Mouse (Mus musculus) hindbrain, embryonic 16.5 days (tissue): Measurements from ENCODE around the gene Psmd1. TPM values are rescaled to one million over a fixed set of nuclear protein-coding genes. Genes with fewer than 3 reads are reported as not detected.
"Not testable (repeated sequence)": the region's sequence is repeated elsewhere in the genome, so short reads cannot be mapped to it uniquely, and the experiment has no call there.

Experiments
- ATAC-seq: fragments of 200-750 bp; cut with Nextera tagmentation; 2 replicates; pipeline ENCODE4 v1.8.0; 2017; ENCODE audit warnings: moderate TSS enrichment, moderate library complexity
- H3K27ac ChIP-seq: fragments of 300-500 bp; sonication (generic); 2 replicates; pipeline ENCODE4 v1.5.1; 2014; ENCODE audit warnings: low read depth, mild to moderate bottlenecking, control low read depth, low read length, moderate library complexity
- H3K27me3 ChIP-seq: fragments of 300-500 bp; sonication (generic); replicated peaks from 2 replicates; pipeline ENCODE4 v1.6.1; 2014; ENCODE audit warnings: low read length; ENCODE audit not compliant: control insufficient read depth, insufficient read depth
- H3K36me3 ChIP-seq: fragments of 300-500 bp; sonication (generic); 2 replicates; pipeline ENCODE4 v1.6.1; 2014; ENCODE audit warnings: mild to moderate bottlenecking, low read length, moderate library complexity, mixed read lengths; ENCODE audit not compliant: control insufficient read depth, insufficient read depth
- H3K4me1 ChIP-seq: fragments of 300-500 bp; sonication (generic); 2 replicates; pipeline ENCODE4 v1.6.1; 2014; ENCODE audit warnings: low read depth, low read length; ENCODE audit not compliant: control insufficient read depth, insufficient read depth
- H3K4me2 ChIP-seq: fragments of 300-500 bp; sonication (generic); 2 replicates; pipeline ENCODE4 v1.6.1; 2014; ENCODE audit warnings: mild to moderate bottlenecking, low read length, control low read depth, moderate library complexity
- H3K4me3 ChIP-seq: fragments of 300-500 bp; sonication (generic); 2 replicates; pipeline ENCODE4 v1.5.1; 2014; ENCODE audit warnings: mild to moderate bottlenecking, low read length, control low read depth, moderate library complexity
- H3K9ac ChIP-seq: fragments of 300-500 bp; sonication (generic); 2 replicates; pipeline ENCODE4 v1.6.1; 2014; ENCODE audit warnings: low read depth, mild to moderate bottlenecking, control low read depth, low read length, moderate library complexity
- H3K9me3 ChIP-seq: fragments of 300-500 bp; sonication (generic); 2 replicates; pipeline ENCODE4 v1.6.1; 2014; ENCODE audit warnings: mild to moderate bottlenecking, low read length, moderate library complexity; ENCODE audit not compliant: control insufficient read depth
- WGBS: fragments of 180-500 bp; shearing (Covaris S2); extraction: QIAGEN DNeasy Blood & Tissue Kit; methylation state at CpG from one replicate; pipeline ENCODE4 v1.1.7; 2014; 5-methylcytosine and 5-hydroxymethylcytosine counted together
- polyA plus RNA-seq: library from polyadenylated mRNA; unstranded; fragments of >200 nt; fragmentation: Nextera tagmentation; extraction: Ambion mirVana; gene quantifications from 2 replicates; pipeline ENCODE4 v1.2.1, GENCODE M21; 2015

The Psmd1 gene
- polyA plus RNA-seq = 193 and 196 TPM in 2 replicates

DNA sequence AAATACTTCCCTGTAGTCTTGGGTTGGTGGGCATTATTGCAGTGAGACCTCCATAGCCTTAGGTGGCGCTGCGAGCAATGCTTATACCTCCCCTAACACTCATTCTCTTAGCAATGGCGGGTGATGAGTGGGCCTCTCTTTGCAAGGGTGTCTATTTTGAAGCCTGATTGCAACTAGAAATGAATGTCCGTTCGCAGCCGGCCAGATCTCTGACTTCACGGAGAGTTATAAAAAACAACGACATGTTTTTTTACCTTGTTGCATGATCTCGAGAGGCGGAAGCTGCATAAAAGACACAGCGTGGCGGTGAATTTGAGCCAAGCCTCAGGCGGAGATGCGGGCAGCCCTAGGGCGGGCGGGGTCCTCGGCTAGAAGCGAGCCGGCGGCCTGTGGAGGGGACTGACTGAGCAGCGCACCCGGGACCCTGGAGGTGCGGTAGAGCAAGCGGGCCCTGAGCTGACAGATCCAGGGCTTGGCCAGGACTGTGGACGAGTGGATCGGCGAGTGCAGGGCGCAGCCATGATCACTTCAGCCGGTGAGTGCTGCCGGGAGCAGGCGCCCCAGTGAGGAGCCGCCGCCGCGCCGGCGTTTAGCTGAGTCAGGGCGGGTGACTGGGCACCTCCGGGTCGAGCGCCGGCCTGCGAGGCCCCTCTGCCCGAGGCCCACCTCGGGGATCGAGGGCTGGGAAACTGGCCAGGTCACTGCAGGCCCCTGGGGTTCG lies at the start of gene Psmd1:
Psmd1 (plus strand) TSS at position 117 of the 721 bp plus-strand sequence.
- peak within 1 kb of the TSS; percentile 86 for H3K4me2 ChIP-seq
- no peaks in the 10 kb centered on the region for H3K36me3 ChIP-seq
- H3K27ac ChIP-seq = peak within 1 kb of the TSS; percentile 82
- H3K9me3 ChIP-seq = 0 out of 2 replicates have a peak, but pooled peaks cover 2% of the 10 kb centered on the region
- peak; percentile 95 for ATAC-seq
- H3K9ac ChIP-seq = peak within 1 kb of the TSS; percentile 98
- under 1% methylated on average over 46 of the region's 47 CpGs for WGBS
- peak within 1 kb of the TSS; percentile 64 for H3K4me3 ChIP-seq
- no peaks in the 10 kb centered on the region for H3K27me3 ChIP-seq
- H3K4me1 ChIP-seq = peaks cover 12% of the 10 kb centered on the region

DNA sequence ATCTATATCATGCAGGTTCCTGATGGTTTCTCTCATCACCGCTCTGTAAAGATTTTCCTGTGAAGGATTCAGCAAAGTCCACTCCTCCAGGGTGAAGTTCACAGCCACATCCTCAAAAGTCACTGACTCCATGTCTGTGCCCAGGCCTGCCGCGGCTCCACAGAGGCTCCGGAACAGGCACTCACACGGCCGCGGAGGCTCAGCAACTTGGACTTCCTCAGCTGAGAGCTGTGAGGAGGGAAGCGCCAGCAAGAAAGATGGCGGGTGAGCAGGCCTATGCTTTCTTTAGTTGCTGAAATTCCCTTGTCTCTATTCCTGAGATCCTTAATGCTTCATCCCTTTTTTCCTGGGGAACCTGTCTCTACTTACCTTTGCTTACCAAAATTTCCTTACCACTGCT lies 48.4 kb upstream of the Psmd1 start:
- H3K36me3 ChIP-seq, H3K9ac ChIP-seq, H3K9me3 ChIP-seq, H3K4me2 ChIP-seq, H3K27me3 ChIP-seq, H3K4me3 ChIP-seq, H3K27ac ChIP-seq, ATAC-seq: not testable (repeated sequence)
- 96% methylated on average over 9 of the region's 9 CpGs for WGBS
- H3K4me1 ChIP-seq = peaks cover 11% of the 10 kb centered on the region

DNA sequence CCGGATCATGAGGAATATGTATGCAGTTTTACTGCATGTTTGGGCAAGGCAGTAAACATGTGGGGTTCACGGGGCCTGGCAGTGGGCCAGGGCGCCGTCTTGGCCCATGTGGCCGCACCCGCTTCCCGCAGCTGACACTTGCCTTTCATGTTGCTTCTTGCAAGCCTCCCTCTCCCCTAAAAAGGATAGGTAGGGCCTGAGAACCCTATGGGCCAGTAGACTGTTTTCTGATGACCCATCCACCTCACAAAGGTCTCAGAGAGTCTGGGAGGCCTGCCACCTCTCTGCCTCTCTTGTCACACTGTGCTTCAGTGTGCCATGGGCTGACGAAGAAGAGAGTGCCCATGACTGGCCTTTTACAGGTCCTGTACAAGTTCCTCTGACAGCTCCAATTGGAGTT lies 47.7 kb upstream of the Psmd1 start, which contains the start of gene Spata3:
Spata3 (plus strand) TSS at position 301 of the 400 bp plus-strand sequence.
- 93% methylated on average over 8 of the region's 8 CpGs for WGBS
- Histone ChIP-seq H3K9me3 (no peaks in the 10 kb centered on the region), H3K4me2 (no peak within 1 kb of the TSS), H3K27me3 (peaks cover 10% of the 10 kb centered on the region), H3K27ac (no peak within 1 kb of the TSS), H3K4me1 (peaks cover 11% of the 10 kb centered on the region), H3K4me3 (no peak within 1 kb of the TSS), H3K36me3 (no peaks in the 10 kb centered on the region), H3K9ac (no peak within 1 kb of the TSS)
- ATAC-seq = no peak

DNA sequence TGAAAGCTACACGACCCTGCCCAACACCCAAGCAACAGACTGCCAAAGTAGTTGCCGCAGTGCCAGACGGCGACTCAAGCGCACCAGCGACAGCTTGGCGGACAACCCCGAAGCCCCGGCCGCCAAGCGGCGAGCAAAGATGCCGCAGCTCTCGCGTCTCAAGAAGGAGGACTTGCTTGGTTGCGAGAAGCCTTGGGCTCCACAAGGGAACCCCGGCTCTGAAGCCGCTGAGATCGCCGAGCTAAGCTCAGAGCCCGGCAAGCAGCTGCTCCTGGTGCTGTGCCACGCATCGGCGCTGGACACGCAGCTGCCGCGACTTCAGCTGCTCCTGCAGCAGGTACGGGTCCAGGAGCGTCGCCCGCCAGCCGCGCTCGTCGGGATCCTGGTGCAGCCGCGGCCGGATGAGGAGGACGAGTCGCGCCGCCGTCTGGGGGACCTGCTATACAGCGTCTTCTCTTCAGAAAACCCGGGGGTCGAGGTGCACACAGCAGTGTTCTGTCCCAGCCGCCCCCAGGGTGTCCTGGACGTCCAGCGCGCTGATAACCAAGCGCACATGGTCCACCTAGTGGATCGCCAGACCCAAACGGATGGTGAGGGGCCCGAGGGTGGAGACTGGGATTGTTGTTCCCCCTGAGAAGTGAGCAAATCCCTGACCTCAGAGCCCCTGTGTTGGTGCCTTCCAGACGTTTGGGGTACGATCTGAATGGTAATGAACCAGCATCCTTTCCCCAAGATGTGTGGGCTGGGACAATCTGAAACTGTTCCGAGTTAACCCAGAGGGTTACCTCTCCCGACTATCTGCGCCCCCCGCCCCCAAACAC lies 45.7 kb upstream of the Psmd1 start:
- Histone ChIP-seq H3K4me3 (peak overlapping the region; percentile 61), H3K9me3 (no peaks in the 10 kb centered on the region), H3K36me3 (no peaks in the 10 kb centered on the region), H3K9ac (peak overlapping the region; percentile 79), H3K27ac (peak overlapping the region; percentile 75; the same call in 1 of the 2 replicates), H3K27me3 (peaks cover 10% of the 10 kb centered on the region), H3K4me1 (peaks cover 11% of the 10 kb centered on the region), H3K4me2 (peak overlapping the region; percentile 97)
- ATAC-seq = peak; percentile 94
- WGBS = 3% methylated on average over 60 of the region's 60 CpGs

DNA sequence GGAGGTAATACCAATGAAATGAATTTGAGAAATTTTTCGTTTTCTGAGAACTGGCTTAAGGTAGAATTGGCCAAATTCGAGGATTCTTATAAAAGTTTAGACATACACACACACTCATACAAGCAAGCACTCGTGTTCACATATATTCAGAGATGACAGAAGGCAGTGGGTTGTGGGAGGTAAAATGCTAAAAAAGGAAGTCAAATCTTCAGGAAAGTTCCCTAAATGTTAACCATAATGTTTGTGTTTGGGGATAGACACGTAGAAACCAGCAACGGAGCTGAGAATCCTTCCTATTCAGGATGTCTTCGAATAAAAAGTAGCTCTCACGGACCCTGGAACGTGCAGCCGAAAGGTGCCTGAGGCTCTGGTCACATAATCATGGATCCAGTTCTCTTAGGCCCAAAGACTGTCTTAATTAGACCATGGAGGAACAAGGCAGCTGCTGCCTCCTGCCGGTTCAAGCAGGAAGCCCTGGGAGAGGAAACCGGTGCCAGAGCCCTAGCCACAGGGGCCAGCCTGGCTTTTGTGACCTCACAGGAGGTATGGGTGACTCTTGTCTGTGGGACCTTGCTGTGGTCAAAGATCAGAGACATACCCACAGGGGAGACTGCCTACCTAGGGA lies 42.7 kb upstream of the Psmd1 start:
- no peak overlapping the region for H3K4me3 ChIP-seq
- H3K4me2 ChIP-seq = no peak overlapping the region
- no peaks in the 10 kb centered on the region for H3K9me3 ChIP-seq
- no peak overlapping the region for H3K27ac ChIP-seq
- no peak for ATAC-seq
- H3K36me3 ChIP-seq = no peaks in the 10 kb centered on the region
- peaks cover 10% of the 10 kb centered on the region for H3K27me3 ChIP-seq
- H3K9ac ChIP-seq = no peak overlapping the region
- peaks cover 11% of the 10 kb centered on the region for H3K4me1 ChIP-seq
- WGBS = 72% methylated on average over 11 of the region's 11 CpGs

DNA sequence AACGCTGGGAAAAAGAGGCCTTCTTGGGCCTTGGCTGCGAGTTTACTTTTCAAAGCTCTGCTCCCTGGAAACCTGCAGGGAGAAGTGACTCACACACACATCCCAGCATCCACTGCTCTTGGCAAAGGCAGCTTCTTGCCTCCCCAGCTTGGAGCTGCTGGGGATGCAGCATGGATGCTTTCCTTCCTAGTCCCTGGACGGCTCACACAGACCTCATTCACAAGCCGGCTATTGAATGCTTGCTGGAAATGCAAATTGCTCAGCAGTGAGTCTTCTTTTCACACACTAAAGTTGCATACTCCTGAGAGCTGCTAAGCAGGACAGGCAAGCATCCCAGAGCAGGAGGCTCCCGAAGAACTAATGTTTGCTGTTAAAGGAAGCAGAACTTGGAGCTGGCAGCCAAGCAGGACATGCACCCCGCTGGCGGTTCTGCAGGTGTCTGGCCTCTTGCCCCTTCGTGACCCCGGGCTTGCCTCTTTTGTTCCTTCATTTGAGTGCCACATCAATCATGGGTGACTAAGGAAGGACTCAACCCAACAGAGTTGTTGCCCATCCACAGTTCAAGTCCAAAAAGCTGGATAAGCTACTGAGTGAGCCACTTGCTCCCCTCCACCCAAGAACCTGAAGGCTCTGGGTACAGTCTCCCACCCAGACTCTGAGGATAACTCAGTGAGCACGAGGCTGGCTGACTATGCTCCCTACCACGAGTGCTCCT lies 31.8 kb upstream of the Psmd1 start:
- Histone ChIP-seq H3K4me2 (no peak overlapping the region), H3K27me3 (no peaks in the 10 kb centered on the region), H3K9ac (no peak overlapping the region), H3K27ac (peak overlapping the region; percentile 73), H3K9me3 (no peaks in the 10 kb centered on the region), H3K4me1 (no peaks in the 10 kb centered on the region; the same call in 1 of the 2 replicates), H3K36me3 (no peaks in the 10 kb centered on the region), H3K4me3 (no peak overlapping the region)
- 7% methylated on average over 11 of the region's 11 CpGs for WGBS
- peak; percentile 97 for ATAC-seq

DNA sequence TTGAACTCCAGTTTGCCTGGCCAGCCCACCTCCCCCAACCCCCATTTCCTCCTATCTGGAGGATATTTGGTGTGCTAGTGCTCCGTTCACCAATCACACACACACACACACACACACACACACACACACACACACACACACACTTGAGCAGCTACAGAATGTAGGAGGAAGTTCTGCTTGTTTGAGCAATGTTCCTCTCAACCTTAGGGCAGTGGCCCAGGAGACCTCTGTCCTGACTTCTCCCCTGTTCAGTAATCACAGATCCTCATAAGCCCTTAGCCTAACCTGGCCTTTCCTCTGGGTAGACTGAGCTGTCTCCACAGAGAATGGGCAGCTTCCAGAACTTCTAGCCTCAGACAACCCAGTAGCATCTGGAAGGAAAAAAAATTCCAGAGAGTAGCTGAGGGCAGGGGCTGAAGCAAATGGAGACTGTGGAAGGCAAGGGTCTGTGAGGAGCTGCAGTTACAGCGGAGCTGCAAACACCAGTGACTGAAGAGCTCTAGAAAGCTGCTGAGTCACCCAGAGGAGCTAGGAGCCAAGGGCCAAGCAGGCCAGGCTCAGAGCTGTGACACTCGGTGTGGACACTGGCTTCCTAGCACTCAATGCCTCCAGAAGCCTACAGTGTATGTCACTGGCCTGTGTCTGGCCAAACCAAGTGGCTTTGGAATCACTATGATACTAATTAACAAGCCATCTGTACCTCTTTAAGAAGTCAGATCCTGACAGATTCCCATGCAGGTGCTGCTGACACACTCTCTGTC lies 25.8 kb upstream of the Psmd1 start:
- peak; percentile 42; the same call in 1 of the 2 replicates for ATAC-seq
- Histone ChIP-seq H3K4me3 (no peak overlapping the region), H3K27me3 (no peaks in the 10 kb centered on the region), H3K4me2 (no peak overlapping the region), H3K9ac (no peak overlapping the region), H3K9me3 (peaks cover 6% of the 10 kb centered on the region), H3K36me3 (no peaks in the 10 kb centered on the region), H3K4me1 (no peaks in the 10 kb centered on the region), H3K27ac (no peak overlapping the region)
- WGBS = 77% methylated on average over 3 of the region's 3 CpGs

DNA sequence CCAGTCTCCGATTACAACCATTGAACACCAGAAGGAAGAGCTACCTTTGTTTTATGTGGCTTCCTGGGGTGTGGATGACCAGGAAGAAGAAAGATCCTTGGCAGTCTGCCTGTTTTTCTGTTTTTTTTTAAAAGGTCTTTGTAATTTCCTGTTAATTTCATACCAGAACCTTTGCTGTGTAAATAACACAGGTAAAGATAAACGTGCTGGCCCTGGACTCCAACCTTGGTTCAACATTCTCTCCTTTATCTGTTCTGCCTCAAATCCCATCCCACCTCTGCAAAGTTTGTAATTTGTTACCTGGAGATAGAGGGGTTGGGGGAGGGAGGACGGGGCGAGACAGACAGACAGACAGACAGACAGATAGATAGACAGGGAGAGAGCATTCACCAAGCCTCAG lies 24.1 kb upstream of the Psmd1 start:
- no peak overlapping the region for H3K4me2 ChIP-seq
- no peak overlapping the region for H3K9ac ChIP-seq
- 58% methylated on average over 4 of the region's 4 CpGs for WGBS
- no peak overlapping the region for H3K4me3 ChIP-seq
- no peak overlapping the region for H3K27ac ChIP-seq
- H3K27me3 ChIP-seq = peaks cover 8% of the 10 kb centered on the region
- H3K4me1 ChIP-seq = no peaks in the 10 kb centered on the region
- no peak for ATAC-seq
- H3K9me3 ChIP-seq = peaks cover 6% of the 10 kb centered on the region
- no peaks in the 10 kb centered on the region for H3K36me3 ChIP-seq
